Mouse (Mus musculus) brain, embryonic 14.5 days (tissue): Measurements from ENCODE around the gene Rab27a.

Experiments
- CTCF ChIP-seq: fragments of 200-500 bp; IDR thresholded peaks from 2 replicates; pipeline ENCODE4 v1.5.1; 2012; ENCODE audit warnings: inconsistent platforms, mild to moderate bottlenecking, moderate library complexity, borderline replicate concordance; ENCODE audit not compliant: insufficient read depth, insufficient read length; ENCODE audit errors: extremely low read depth
- POLR2A ChIP-seq: fragments of 200-500 bp; IDR thresholded peaks from 2 replicates; pipeline ENCODE4 v1.6.1; 2012; ENCODE audit warnings: mild to moderate bottlenecking, inconsistent platforms, borderline replicate concordance; ENCODE audit not compliant: poor library complexity, insufficient read depth, insufficient read length, severe bottlenecking; ENCODE audit errors: extremely low read depth

DNA sequence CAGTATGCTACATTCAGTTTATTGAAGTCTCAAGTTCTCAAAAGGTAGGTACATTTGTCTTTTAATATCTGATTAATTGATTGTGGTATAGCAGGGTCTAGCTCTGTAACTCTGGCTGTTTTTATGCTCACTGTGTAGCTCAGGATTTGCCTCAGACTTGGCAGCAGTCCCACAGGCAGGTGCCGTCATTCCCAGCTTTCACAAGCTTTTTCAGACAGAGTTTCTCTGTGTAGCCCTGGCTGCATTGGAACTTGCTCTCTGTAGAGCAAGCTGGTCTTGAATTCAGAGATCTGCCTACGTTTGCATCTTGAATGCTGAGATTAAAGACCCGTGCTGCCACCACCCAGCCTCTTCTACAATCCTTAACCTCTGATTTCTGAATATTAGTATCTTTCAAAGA is 42.5 kb upstream of the Rab27a start:
- TF ChIP-seq POLR2A (no peak), CTCF (no peak)
